Mouse (Mus musculus) kidney, postnatal 0 days (tissue): ENCODE results near the gene Irs3. TPM values are rescaled to one million over a fixed set of nuclear protein-coding genes. Genes with fewer than 3 reads are reported as not detected.
A peak's percentile ranks its signal among the peaks of the same experiment; 100 is the strongest.
"Not testable (repeated sequence)": the region's sequence is repeated elsewhere in the genome, so short reads cannot be mapped to it uniquely, and the experiment has no call there.

Experiments used
- ATAC-seq: fragments of 200-750 bp; cut with Nextera tagmentation; replicated peaks from 2 replicates; pipeline ENCODE4 v1.8.0; 2017; ENCODE audit warnings: low read depth, moderate number of reproducible peaks, moderate TSS enrichment, moderate library complexity; ENCODE audit not compliant: low FRiP score
- DNase-seq: peaks from one replicate; pipeline ENCODE4 v3.0.0-alpha.2; 2016; ENCODE audit warnings: low spot score
- H3K27ac ChIP-seq: fragments of 300-500 bp; sonication (generic); 2 replicates; pipeline ENCODE4 v1.5.1; 2014; ENCODE audit warnings: mild to moderate bottlenecking
- H3K27me3 ChIP-seq: fragments of 300-500 bp; sonication (generic); 2 replicates; pipeline ENCODE4 v1.6.1; 2014; ENCODE audit warnings: low read length, mixed read lengths; ENCODE audit not compliant: insufficient read depth
- H3K36me3 ChIP-seq: fragments of 300-500 bp; sonication (generic); 2 replicates; pipeline ENCODE4 v1.6.1; 2014; ENCODE audit warnings: low read length, mixed read lengths; ENCODE audit not compliant: insufficient read depth
- H3K4me1 ChIP-seq: fragments of 300-500 bp; sonication (generic); replicated peaks from 2 replicates; pipeline ENCODE4 v1.6.1; 2014; ENCODE audit warnings: antibody characterized with exemption, low read length, mixed read lengths; ENCODE audit not compliant: insufficient read depth
- H3K4me2 ChIP-seq: fragments of 300-500 bp; sonication (generic); 2 replicates; pipeline ENCODE4 v1.6.1; 2014; ENCODE audit warnings: mild to moderate bottlenecking, low read length, moderate library complexity, mixed read lengths
- H3K4me3 ChIP-seq: fragments of 300-500 bp; sonication (generic); replicated peaks from 2 replicates; pipeline ENCODE4 v1.5.1; 2014; ENCODE audit warnings: low read depth, low read length
- H3K9ac ChIP-seq: fragments of 300-500 bp; sonication (generic); 2 replicates; pipeline ENCODE4 v1.6.1; 2014; ENCODE audit warnings: low read depth, low read length
- H3K9me3 ChIP-seq: fragments of 300-500 bp; sonication (generic); replicated peaks from 2 replicates; pipeline ENCODE4 v1.6.1; 2016; ENCODE audit warnings: low read length, inconsistent platforms, mixed read lengths
- CTCF ChIP-seq: IDR thresholded peaks from 2 replicates; pipeline ENCODE4 v1.5.1; 2016; ENCODE audit warnings: antibody characterized with exemption, low read depth, mild to moderate bottlenecking, moderate library complexity
- WGBS: fragments of 180-500 bp; shearing (Covaris S2); extraction: QIAGEN DNeasy Blood & Tissue Kit; methylation state at CpG from one replicate; pipeline ENCODE4 v1.1.7; 2014; 5-methylcytosine and 5-hydroxymethylcytosine counted together
- polyA plus RNA-seq: library from polyadenylated mRNA; unstranded; fragments of >200 nt; fragmentation: Nextera tagmentation; extraction: Ambion mirVana; gene quantifications from 2 replicates; pipeline ENCODE4 v1.2.1, GENCODE M21; 2015

Gene Irs3
- polyA plus RNA-seq, 1 experiment from 2014 or later: 1.3 TPM

- peaks cover 15% of the 10 kb centered on the region for H3K4me1 ChIP-seq
- H3K27ac ChIP-seq, H3K4me3 ChIP-seq, ATAC-seq, H3K9ac ChIP-seq, H3K4me2 ChIP-seq, H3K9me3 ChIP-seq, H3K27me3 ChIP-seq, DNase-seq, H3K36me3 ChIP-seq: not testable (repeated sequence)
- 93% methylated on average over 2 of the region's 2 CpGs for WGBS
- TF ChIP-seq CTCF: 0 out of 2 replicates have a peak, but pooled peaks have one; percentile 28
These were observed 30.6 kb downstream of the Irs3 start for GRCm38 (mm10) chr5:137614921-137615320.

- H3K4me2 ChIP-seq: no peak within 1 kb of the TSS
- ATAC-seq: 0 out of 2 replicates have a peak, but pooled peaks have one; percentile 33
These were observed 32.0 kb downstream of the Irs3 start, which contains the start of gene Pcolce for GRCm38 (mm10) chr5:137613550-137613949. Gene Pcolce, minus strand, starts transcription at chr5:137613784.

GRCm38 (mm10) chr5:137613076-137613475 is 32.4 kb downstream of the Irs3 start:
- ATAC-seq: no peak
- Histone ChIP-seq H3K4me2 (no peak overlapping the region), H3K27me3 (no peaks in the 10 kb centered on the region), H3K27ac (peak overlapping the region; percentile 34; the same call in 1 of the 2 replicates), H3K9ac (no peak overlapping the region), H3K36me3 (no peaks in the 10 kb centered on the region), H3K9me3 (no peaks in the 10 kb centered on the region), H3K4me3 (no peak overlapping the region), H3K4me1 (peaks cover 22% of the 10 kb centered on the region)
- no peak for TF ChIP-seq CTCF
- 69% methylated on average over 5 of the region's 5 CpGs for WGBS
- no peak for DNase-seq

More at GRCm38 (mm10) chr5:137613550-137613949, 32.0 kb downstream of the Irs3 start, which contains the start of gene Pcolce:
- Histone ChIP-seq H3K4me1 (peaks cover 18% of the 10 kb centered on the region), H3K9ac (0 out of 2 replicates have a peak within 1 kb of the TSS, but pooled peaks have one; percentile 18), H3K4me3 (no peak within 1 kb of the TSS), H3K36me3 (no peaks in the 10 kb centered on the region), H3K27me3 (no peaks in the 10 kb centered on the region), H3K9me3 (no peaks in the 10 kb centered on the region), H3K27ac (peak within 1 kb of the TSS; percentile 34; the same call in 1 of the 2 replicates)
- 29% methylated on average over 11 of the region's 11 CpGs for WGBS
- DNase-seq: peak; percentile 27
- no peak for TF ChIP-seq CTCF

GRCm38 (mm10) chr5:137611245-137611602 is 34.3 kb downstream of the Irs3 start:
- H3K4me2 ChIP-seq: peak overlapping the region; percentile 54
- WGBS: 11% methylated on average over 6 of the region's 6 CpGs
- ATAC-seq (peak; percentile 51; the same call in 1 of the 2 replicates), DNase-seq (peak; percentile 82)
- peaks cover 23% of the 10 kb centered on the region for H3K4me1 ChIP-seq
- no peaks in the 10 kb centered on the region for H3K36me3 ChIP-seq
- peak overlapping the region; percentile 56 for H3K9ac ChIP-seq
- H3K4me3 ChIP-seq: peak overlapping the region; percentile 30
- H3K27ac ChIP-seq: peak overlapping the region; percentile 94
- no peaks in the 10 kb centered on the region for H3K27me3 ChIP-seq
- no peak for TF ChIP-seq CTCF
- H3K9me3 ChIP-seq: no peaks in the 10 kb centered on the region

GRCm38 (mm10) chr5:137610548-137611244 is 34.8 kb downstream of the Irs3 start:
- Histone ChIP-seq H3K27ac (peak overlapping the region; percentile 94), H3K27me3 (no peaks in the 10 kb centered on the region), H3K4me3 (peak overlapping the region; percentile 30), H3K36me3 (no peaks in the 10 kb centered on the region), H3K4me1 (peaks cover 23% of the 10 kb centered on the region), H3K9ac (peak overlapping the region; percentile 56), H3K9me3 (no peaks in the 10 kb centered on the region), H3K4me2 (peak overlapping the region; percentile 54)
- WGBS: 7% methylated on average over 12 of the region's 12 CpGs
- DNase-seq (peak; percentile 91), ATAC-seq (peak; percentile 60)
- peak; percentile 23; the same call in 1 of the 2 replicates for TF ChIP-seq CTCF

- WGBS: 54% methylated on average over 4 of the region's 4 CpGs
- H3K4me3 ChIP-seq: peak overlapping the region; percentile 30
- ATAC-seq (no peak), DNase-seq (no peak)
- no peaks in the 10 kb centered on the region for H3K9me3 ChIP-seq
- H3K4me2 ChIP-seq: peak overlapping the region; percentile 54
- H3K27me3 ChIP-seq: no peaks in the 10 kb centered on the region
- TF ChIP-seq CTCF: no peak
- H3K9ac ChIP-seq: peak overlapping the region; percentile 56; the same call in 1 of the 2 replicates
- no peaks in the 10 kb centered on the region for H3K36me3 ChIP-seq
- H3K27ac ChIP-seq: peak overlapping the region; percentile 94; the same call in 1 of the 2 replicates
- H3K4me1 ChIP-seq: peaks cover 23% of the 10 kb centered on the region
These were observed 35.5 kb downstream of the Irs3 start for GRCm38 (mm10) chr5:137610056-137610455.
